Mouse (Mus musculus) cerebellum, adult 2 months (tissue): ENCODE data around the gene Gm5134. TPM values are rescaled to one million over a fixed set of nuclear protein-coding genes. Genes with fewer than 3 reads are reported as not detected.

ENCODE experiments used
- DNase-seq, 2 experiments: peaks; one replicate each; pipeline ENCODE4 v3.0.0; 2021
- H3K27ac ChIP-seq: fragments of 200-500 bp; 2 replicates; pipeline ENCODE4 v1.5.1; 2012; ENCODE audit warnings: low read length, control low read depth, inconsistent platforms; ENCODE audit not compliant: insufficient read depth
- H3K27me3 ChIP-seq: fragments of 200-500 bp; 2 replicates; pipeline ENCODE4 v1.6.1; 2012; ENCODE audit warnings: inconsistent platforms, mild to moderate bottlenecking, low read length, moderate library complexity; ENCODE audit not compliant: control insufficient read depth, insufficient read depth
- H3K4me1 ChIP-seq: fragments of 200-500 bp; 2 replicates; pipeline ENCODE4 v1.6.1; 2011; ENCODE audit warnings: low read length; ENCODE audit not compliant: control insufficient read depth, insufficient read depth
- H3K4me3 ChIP-seq: fragments of 200-500 bp; replicated peaks from 2 replicates; pipeline ENCODE3; 2011; ENCODE audit warnings: mild to moderate bottlenecking, low read depth, low read length, control low read depth; ENCODE audit not compliant: insufficient read depth
- CTCF ChIP-seq: fragments of 200-500 bp; IDR thresholded peaks from 2 replicates; pipeline ENCODE4 v1.5.1; 2011; ENCODE audit warnings: low read depth, mild to moderate bottlenecking, control low read depth, low read length, moderate library complexity, borderline replicate concordance; ENCODE audit not compliant: insufficient read depth
- POLR2A ChIP-seq: fragments of 200-500 bp; IDR thresholded peaks from 2 replicates; pipeline ENCODE4 v1.6.1; 2011; ENCODE audit warnings: low read length, control low read depth, borderline replicate concordance; ENCODE audit not compliant: insufficient read depth
- WGBS: fragments of 180-500 bp; shearing (Covaris S2); methylation state at CpG from one replicate; pipeline ENCODE4 v1.1.7; 2018; 5-methylcytosine and 5-hydroxymethylcytosine counted together
- polyA plus RNA-seq: library from polyadenylated mRNA; depleted of rRNA; stranded (reverse); fragments of >200 nt; gene quantifications from 2 replicates; pipeline ENCODE4 v1.2.3, GENCODE M21; 2012

The Gm5134 gene
- polyA plus RNA-seq, 1 experiment: 0.08 TPM

DNA sequence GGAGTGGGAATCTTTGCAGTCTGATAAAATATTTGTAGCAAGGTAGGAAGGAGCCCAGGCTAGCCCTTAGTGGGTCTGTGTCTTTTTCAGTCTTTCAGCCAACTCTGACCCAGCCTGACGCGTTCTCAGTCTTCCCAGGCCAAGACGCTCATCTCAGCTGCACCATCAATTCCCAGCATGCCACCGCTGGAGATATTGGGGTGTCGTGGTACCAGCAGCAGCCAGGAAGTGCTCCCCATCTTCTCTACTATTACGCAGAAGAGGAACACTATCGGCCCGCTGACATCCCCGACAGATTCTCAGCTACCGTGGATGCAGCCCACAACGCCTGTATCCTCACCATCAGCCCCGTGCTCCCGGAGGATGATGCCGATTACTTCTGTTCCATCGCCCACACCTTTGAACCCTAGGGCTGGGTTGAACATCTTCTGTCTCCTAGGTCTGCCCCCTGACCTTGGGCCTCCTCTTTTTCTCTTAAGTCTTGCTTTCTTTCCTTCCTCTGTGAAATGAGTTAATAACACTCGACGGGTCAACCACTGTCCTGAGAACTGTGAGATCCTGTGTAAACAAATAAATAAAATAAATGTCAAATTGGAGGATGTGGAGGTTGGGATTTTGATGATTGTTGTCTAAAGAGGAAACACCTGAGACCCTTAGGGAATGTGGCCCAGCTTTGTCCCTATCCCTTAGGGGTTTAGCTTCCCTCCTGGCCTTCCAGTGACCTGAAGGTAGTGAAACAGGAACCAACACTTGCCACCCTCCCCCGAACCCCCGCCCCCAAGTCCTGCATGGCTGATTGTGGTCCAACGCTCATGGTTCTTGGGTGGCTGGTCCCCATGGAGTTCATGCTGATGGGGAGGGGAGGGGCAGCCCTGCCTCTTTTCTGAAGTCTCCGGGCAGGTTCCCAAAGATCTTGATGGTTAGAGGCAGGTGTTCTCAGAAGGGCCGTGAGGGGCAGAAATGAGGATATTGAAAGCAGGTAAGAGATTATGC is 5.0 kb upstream of the Gm5134 start:
- Histone ChIP-seq H3K4me1 (no peaks in the 10 kb centered on the region), H3K4me3 (no peak overlapping the region), H3K27me3 (no peaks in the 10 kb centered on the region), H3K27ac (no peak overlapping the region)
- 84% methylated on average over 22 of the region's 22 CpGs for WGBS
- DNase-seq: no peak
- TF ChIP-seq POLR2A: no peak

DNA sequence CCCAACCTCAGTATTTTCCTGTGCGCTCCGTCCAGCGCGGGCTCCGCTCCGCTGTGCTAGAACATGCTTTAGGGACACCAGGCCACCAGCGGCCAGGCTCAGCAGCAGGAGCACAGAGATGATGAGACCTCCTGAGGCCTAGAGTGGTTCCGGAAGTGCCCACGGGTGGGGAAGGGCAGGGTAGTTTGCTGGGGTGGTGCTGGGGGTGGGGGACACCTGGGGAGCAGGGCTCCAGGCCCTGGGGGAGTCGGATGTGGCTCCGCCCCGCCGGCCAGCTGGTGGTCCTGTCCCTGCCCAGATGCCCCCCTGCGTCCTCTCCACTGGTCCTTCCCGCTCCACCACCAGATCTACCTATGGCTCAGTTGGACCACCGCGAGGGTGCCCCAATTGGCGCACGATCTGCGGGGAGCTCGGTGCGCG is 3.5 kb upstream of the Gm5134 start:
- Histone ChIP-seq H3K27me3 (no peaks in the 10 kb centered on the region), H3K4me3 (peak overlapping the region; percentile 46), H3K4me1 (no peaks in the 10 kb centered on the region), H3K27ac (no peak overlapping the region)
- no peak for DNase-seq
- no peak for TF ChIP-seq CTCF
- TF ChIP-seq POLR2A: no peak
- WGBS: 8% methylated on average over 23 of the region's 23 CpGs

DNA sequence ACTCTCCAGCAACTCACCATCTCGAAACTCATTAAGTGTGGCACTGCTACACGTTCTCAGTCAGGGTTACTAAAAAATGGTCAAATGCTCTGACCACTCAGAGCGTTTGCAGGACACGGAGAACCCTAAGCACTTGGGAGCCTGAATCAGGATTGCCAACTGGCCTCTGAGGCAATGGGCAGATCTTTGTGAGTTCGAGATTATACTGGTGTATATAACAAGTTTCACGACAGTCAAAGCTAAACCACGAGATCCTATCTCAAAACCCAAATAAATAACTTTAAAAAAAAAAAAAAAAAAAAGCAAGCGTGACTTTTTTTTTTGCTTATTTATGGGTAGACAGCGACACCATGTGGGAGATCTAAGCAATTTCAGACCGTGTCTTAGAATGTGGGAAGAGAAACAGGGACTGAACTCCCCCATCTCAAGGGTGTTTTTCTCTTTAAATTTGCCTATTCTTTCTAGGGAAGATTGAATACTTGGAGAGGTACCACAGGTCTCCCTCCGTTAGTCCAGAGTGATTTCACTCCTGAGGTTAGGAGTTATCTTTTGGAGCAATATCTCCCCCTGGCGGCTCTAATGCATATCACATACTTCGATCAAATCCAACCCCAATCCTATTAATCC is 2.8 kb upstream of the Gm5134 start:
- Histone ChIP-seq H3K27me3 (no peaks in the 10 kb centered on the region), H3K4me1 (no peaks in the 10 kb centered on the region), H3K27ac (no peak overlapping the region), H3K4me3 (peak overlapping the region; percentile 50)
- 2% methylated on average over 13 of the region's 13 CpGs for WGBS
- peak; percentile 55; the same call in 1 of the 2 replicates for TF ChIP-seq CTCF
- TF ChIP-seq POLR2A: no peak
- DNase-seq: peak; percentile 46 to 51

DNA sequence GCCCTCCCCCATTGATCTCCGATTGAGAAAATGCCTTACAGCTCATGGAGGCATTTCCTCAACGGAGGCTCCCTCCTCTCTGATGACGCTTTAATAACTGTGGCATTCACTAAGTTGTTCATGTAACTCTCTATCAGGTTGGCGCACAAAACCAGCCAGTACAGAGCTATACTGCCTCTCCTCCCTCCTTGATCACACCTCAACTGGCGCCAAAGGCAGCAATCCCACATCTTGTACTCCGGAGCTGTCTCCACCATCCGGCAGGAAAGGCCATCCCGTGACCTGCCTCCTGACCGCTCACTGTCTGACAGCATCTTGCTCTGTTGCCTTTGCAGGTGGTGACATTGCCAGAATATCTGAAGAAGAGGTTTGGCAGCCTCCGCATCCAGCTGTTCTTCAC is 19.5 kb downstream of the Gm5134 start:
- Histone ChIP-seq H3K27ac (no peak overlapping the region), H3K4me1 (peaks cover 4% of the 10 kb centered on the region; the same call in 1 of the 2 replicates), H3K4me3 (no peak overlapping the region), H3K27me3 (no peaks in the 10 kb centered on the region)
- 83% methylated on average over 10 of the region's 10 CpGs for WGBS
- TF ChIP-seq CTCF (no peak), POLR2A (no peak)
- no peak for DNase-seq

DNA sequence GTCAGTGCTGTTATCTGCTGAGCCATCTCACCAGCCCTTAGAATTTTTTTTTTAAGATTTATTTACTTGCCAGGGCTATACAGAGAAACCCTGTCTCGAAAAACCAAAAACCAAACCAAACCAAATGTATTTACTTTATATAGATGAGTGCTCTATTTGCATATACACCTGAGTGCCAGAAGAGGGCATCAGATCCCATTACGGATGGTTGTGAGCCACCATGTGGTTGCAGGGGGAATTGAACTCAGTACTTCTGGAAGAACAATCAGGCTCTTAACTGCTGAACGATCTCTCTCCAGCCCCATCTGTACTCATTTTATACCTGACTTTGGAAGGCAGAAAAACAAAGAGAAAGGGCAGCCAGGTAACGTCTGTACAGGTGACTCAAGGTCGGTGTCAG is 20.9 kb downstream of the Gm5134 start:
- no peak for TF ChIP-seq POLR2A
- peak; percentile 62; the same call in 1 of the 2 replicates for TF ChIP-seq CTCF
- no peaks in the 10 kb centered on the region for H3K27me3 ChIP-seq
- no peak for DNase-seq
- no peak overlapping the region for H3K27ac ChIP-seq
- H3K4me1 ChIP-seq: peaks cover 4% of the 10 kb centered on the region; the same call in 1 of the 2 replicates
- no peak overlapping the region for H3K4me3 ChIP-seq
- 77% methylated on average over 5 of the region's 5 CpGs for WGBS

DNA sequence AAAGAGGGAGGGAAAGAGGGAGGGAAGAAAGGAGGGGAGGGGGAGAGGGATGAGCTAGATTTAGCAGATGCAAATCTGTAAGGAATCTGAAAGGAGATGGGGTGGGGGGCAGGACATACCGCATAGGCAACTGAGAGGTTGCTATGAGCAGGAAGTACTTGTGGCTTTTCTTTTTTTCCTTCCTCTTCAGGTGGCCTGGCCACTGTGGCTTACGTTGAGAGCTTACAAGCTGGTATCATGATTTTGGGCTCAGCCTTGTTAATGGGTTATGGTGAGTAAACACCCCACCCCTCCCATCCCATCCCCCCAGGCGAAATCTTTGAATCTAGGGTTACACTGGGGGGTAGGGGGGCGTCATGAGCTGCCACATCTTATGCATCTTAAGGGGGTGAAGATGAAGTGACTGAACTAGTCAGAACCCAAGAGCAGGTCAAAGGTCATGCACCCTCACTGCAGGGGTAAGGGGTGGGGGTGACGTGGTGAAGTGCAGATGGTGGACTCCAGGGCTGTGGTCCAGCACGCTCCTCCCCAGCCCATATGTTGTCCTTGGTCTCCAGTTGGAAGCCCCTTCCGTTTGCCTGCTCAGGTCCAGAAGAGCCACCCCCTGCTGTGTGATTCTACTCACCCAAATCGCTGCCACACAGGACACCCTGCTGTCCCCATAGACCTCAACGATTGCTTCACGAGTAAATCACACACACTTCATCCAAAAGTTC is 24.0 kb downstream of the Gm5134 start:
- Histone ChIP-seq H3K4me3 (no peak overlapping the region), H3K4me1 (peaks cover 4% of the 10 kb centered on the region; the same call in 1 of the 2 replicates), H3K27ac (no peak overlapping the region), H3K27me3 (no peaks in the 10 kb centered on the region)
- 20% methylated on average over 10 of the region's 10 CpGs for WGBS
- no peak for TF ChIP-seq POLR2A
- TF ChIP-seq CTCF: no peak
- no peak for DNase-seq

- H3K4me3 ChIP-seq: no peak overlapping the region
- no peak for DNase-seq
- peaks cover 4% of the 10 kb centered on the region; the same call in 1 of the 2 replicates for H3K4me1 ChIP-seq
- TF ChIP-seq POLR2A: no peak
- TF ChIP-seq CTCF: no peak
- WGBS: 59% methylated on average over 5 of the region's 5 CpGs
- H3K27me3 ChIP-seq: no peaks in the 10 kb centered on the region
- no peak overlapping the region for H3K27ac ChIP-seq
These were observed 24.5 kb downstream of the Gm5134 start for GRCm38 (mm10) chr10:75978835-75979157.
